Mouse (Mus musculus): ENCODE results near the gene Desi1. TPM values are rescaled to one million over a fixed set of nuclear protein-coding genes. Genes with fewer than 3 reads are reported as not detected.

Desi1 gene
- polyA plus RNA-seq, 1 experiment from 2014 or later, result 20.8 TPM

- peak overlapping the region; percentile 98 for H3K4me2 ChIP-seq (replicated peaks; ENCODE audit: low read depth)
- DNase-seq (ENCODE audit: low spot score) (no peak), ATAC-seq (ENCODE audit: low FRiP score, low TSS enrichment) (no peak)
- WGBS, result 16% methylated on average over 6 of the region's 6 CpGs
- H3K4me3 ChIP-seq (ENCODE audit: low read depth, low read length), result peak overlapping the region; percentile 86
- H3K9me3 ChIP-seq (ENCODE audit: control insufficient read depth, low read length), result no peaks in the 10 kb centered on the region
- H3K27ac ChIP-seq (replicated peaks), result no peak overlapping the region
- 0 out of 2 replicates have a peak, but pooled peaks cover 4% of the 10 kb centered on the region for H3K4me1 ChIP-seq (replicated peaks; ENCODE audit: control insufficient read depth, insufficient read depth)
- no peaks in the 10 kb centered on the region for H3K27me3 ChIP-seq (ENCODE audit: control insufficient read depth, insufficient read depth, low read length)
- TF ChIP-seq CTCF (IDR thresholded peaks at IDR 0.05; ENCODE audit: low read depth), result no peak
- no peak for TF ChIP-seq EP300 (optimal IDR thresholded peaks at IDR 0.05)
- peak overlapping the region; percentile 57 for H3K9ac ChIP-seq (ENCODE audit: low read length)
- H3K36me3 ChIP-seq (ENCODE audit: control insufficient read depth, insufficient read depth, low read length), result peaks cover 5% of the 10 kb centered on the region; the same call in 1 of the 2 replicates
These were observed 16.8 kb downstream of the Desi1 start for GRCm38 (mm10) chr15:82016830-82017229.

DNA sequence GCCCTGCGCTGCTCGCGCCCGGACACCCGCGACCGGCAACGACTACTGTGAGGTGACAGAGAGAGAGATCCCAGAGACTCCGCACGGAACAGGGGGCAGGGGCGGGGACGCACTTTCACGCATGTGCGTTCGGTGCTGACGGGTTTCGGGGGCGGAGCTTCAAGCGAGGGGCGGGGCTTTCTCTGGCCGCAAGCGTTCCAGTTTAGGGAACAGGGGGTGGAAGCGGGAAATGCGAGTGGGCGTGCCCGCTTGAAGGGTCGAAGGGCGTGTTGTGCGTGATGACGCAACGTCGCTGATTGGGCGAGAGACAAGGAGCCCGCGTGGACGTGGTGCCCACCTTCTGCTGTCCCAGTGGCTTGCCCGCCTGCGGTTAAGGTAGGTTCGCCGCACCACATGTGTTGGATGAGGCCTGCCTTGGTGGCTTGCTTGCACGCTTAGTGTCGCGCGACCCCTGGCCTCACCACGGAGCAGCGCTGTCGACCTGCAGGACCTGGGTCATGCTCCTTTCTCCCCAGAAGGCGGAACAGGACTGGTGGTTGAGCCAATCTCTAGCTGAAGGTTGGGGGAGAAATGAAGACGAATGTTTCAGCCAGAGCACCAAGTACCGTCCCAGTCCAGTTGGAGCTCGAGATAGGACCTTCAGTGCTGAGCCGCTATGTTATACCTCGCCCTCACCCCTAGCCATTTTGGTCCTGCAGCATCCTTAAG, 17.4 kb downstream of the Desi1 start:
- peak overlapping the region; percentile 75 for H3K27ac ChIP-seq (replicated peaks)
- under 1% methylated on average over 52 of the region's 53 CpGs for WGBS
- no peaks in the 10 kb centered on the region for H3K27me3 ChIP-seq (ENCODE audit: control insufficient read depth, insufficient read depth, low read length)
- H3K4me1 ChIP-seq (replicated peaks; ENCODE audit: control insufficient read depth, insufficient read depth), result 0 out of 2 replicates have a peak, but pooled peaks cover 4% of the 10 kb centered on the region
- peak; percentile 93 for ATAC-seq (ENCODE audit: low FRiP score, low TSS enrichment)
- no peaks in the 10 kb centered on the region for H3K9me3 ChIP-seq (ENCODE audit: control insufficient read depth, low read length)
- peak overlapping the region; percentile 86 for H3K4me3 ChIP-seq (ENCODE audit: low read depth, low read length)
- peak overlapping the region; percentile 98 for H3K4me2 ChIP-seq (replicated peaks; ENCODE audit: low read depth)
- peak; percentile 99 for DNase-seq (ENCODE audit: low spot score)
- H3K9ac ChIP-seq (ENCODE audit: low read length), result peak overlapping the region; percentile 73
- peaks cover 2% of the 10 kb centered on the region; the same call in 1 of the 2 replicates for H3K36me3 ChIP-seq (ENCODE audit: control insufficient read depth, insufficient read depth, low read length)
- TF ChIP-seq CTCF (IDR thresholded peaks at IDR 0.05; ENCODE audit: low read depth) (peak; percentile 42), EP300 (optimal IDR thresholded peaks at IDR 0.05) (no peak)

DNA sequence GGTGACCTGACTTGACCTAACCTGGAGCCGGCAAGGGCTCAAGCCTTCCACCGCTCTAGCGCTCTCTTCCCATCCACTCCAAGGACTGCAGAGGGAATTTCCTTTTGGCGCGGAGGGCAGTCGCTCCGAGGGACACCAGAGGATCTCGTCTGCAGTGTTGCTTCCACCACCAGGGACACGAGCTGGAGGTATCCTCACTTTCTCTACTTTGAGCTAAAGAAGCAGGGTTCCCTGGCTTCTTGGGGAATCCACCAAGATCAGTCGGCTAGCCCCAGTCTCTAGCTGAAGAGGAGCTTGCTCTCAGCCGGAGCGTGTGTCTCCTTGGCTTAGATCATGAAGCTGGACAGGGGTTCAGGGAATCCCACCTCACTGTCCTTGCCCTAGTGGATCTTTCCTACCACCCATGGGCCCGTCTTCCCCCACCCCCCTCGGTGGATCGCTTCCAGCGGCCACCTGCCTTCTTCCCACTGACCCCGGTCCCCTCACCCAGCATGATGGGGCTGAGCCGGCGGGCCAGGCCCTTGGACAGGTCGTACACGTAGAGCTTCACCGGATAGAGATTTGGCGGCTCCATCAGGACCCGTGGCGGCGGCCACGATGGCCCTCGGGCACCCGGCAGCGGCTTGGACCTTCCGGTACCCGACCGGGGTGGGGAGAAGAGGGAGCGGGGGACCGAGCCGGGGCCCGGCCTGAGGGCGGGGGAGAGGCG, 18.1 kb downstream of the Desi1 start:
- Histone ChIP-seq H3K4me2 (replicated peaks; ENCODE audit: low read depth) (peak overlapping the region; percentile 98), H3K9ac (ENCODE audit: low read length) (peak overlapping the region; percentile 73), H3K9me3 (ENCODE audit: control insufficient read depth, low read length) (no peaks in the 10 kb centered on the region), H3K36me3 (ENCODE audit: control insufficient read depth, insufficient read depth, low read length) (peaks cover 2% of the 10 kb centered on the region; the same call in 1 of the 2 replicates), H3K27me3 (ENCODE audit: control insufficient read depth, insufficient read depth, low read length) (no peaks in the 10 kb centered on the region), H3K4me3 (ENCODE audit: low read depth, low read length) (peak overlapping the region; percentile 86), H3K27ac (replicated peaks) (peak overlapping the region; percentile 75), H3K4me1 (replicated peaks; ENCODE audit: control insufficient read depth, insufficient read depth) (0 out of 2 replicates have a peak, but pooled peaks cover 4% of the 10 kb centered on the region)
- DNase-seq (ENCODE audit: low spot score) (peak; percentile 39), ATAC-seq (ENCODE audit: low FRiP score, low TSS enrichment) (no peak)
- no peak for TF ChIP-seq EP300 (optimal IDR thresholded peaks at IDR 0.05)
- TF ChIP-seq CTCF (IDR thresholded peaks at IDR 0.05; ENCODE audit: low read depth), result peak; percentile 23; the same call in 1 of the 2 replicates
- WGBS, result under 1% methylated on average over 39 of the region's 39 CpGs

GRCm38 (mm10) chr15:82014745-82015391, 18.8 kb downstream of the Desi1 start:
- H3K4me1 ChIP-seq (replicated peaks; ENCODE audit: control insufficient read depth, insufficient read depth), result 0 out of 2 replicates have a peak, but pooled peaks cover 4% of the 10 kb centered on the region

GRCm38 (mm10) chr15:82011947-82012346, 21.7 kb downstream of the Desi1 start:
- no peak for DNase-seq (ENCODE audit: low spot score)
- H3K27me3 ChIP-seq (ENCODE audit: control insufficient read depth, insufficient read depth, low read length), result no peaks in the 10 kb centered on the region
- no peak overlapping the region for H3K4me3 ChIP-seq (ENCODE audit: low read depth, low read length)
- H3K9ac ChIP-seq (ENCODE audit: low read length), result no peak overlapping the region
- no peak overlapping the region for H3K27ac ChIP-seq (replicated peaks)
- WGBS, result 74% methylated on average over 6 of the region's 6 CpGs
- ATAC-seq (ENCODE audit: low FRiP score, low TSS enrichment), result no peak
- TF ChIP-seq CTCF (IDR thresholded peaks at IDR 0.05; ENCODE audit: low read depth) (no peak), EP300 (optimal IDR thresholded peaks at IDR 0.05) (no peak)
- H3K9me3 ChIP-seq (ENCODE audit: control insufficient read depth, low read length), result no peaks in the 10 kb centered on the region
- H3K4me2 ChIP-seq (replicated peaks; ENCODE audit: low read depth), result no peak overlapping the region
- 0 out of 2 replicates have a peak, but pooled peaks cover 4% of the 10 kb centered on the region for H3K4me1 ChIP-seq (replicated peaks; ENCODE audit: control insufficient read depth, insufficient read depth)
- H3K36me3 ChIP-seq (ENCODE audit: control insufficient read depth, insufficient read depth, low read length), result no peaks in the 10 kb centered on the region

More at GRCm38 (mm10) chr15:82014745-82015391, 18.8 kb downstream of the Desi1 start:
- WGBS, result 18% methylated on average over 9 of the region's 9 CpGs
- Histone ChIP-seq H3K9me3 (ENCODE audit: control insufficient read depth, low read length) (no peaks in the 10 kb centered on the region), H3K4me2 (replicated peaks; ENCODE audit: low read depth) (peak overlapping the region; percentile 98), H3K4me3 (ENCODE audit: low read depth, low read length) (peak overlapping the region; percentile 86), H3K27ac (replicated peaks) (peak overlapping the region; percentile 75; the same call in 1 of the 2 replicates), H3K27me3 (ENCODE audit: control insufficient read depth, insufficient read depth, low read length) (no peaks in the 10 kb centered on the region), H3K9ac (ENCODE audit: low read length) (peak overlapping the region; percentile 73), H3K36me3 (ENCODE audit: control insufficient read depth, insufficient read depth, low read length) (peaks cover 2% of the 10 kb centered on the region; the same call in 1 of the 2 replicates)
- ATAC-seq (ENCODE audit: low FRiP score, low TSS enrichment) (no peak), DNase-seq (ENCODE audit: low spot score) (no peak)
- TF ChIP-seq EP300 (optimal IDR thresholded peaks at IDR 0.05), result no peak
- no peak for TF ChIP-seq CTCF (IDR thresholded peaks at IDR 0.05; ENCODE audit: low read depth)
